Mouse (Mus musculus): ENCODE measurements around the gene Rims3.

DNA sequence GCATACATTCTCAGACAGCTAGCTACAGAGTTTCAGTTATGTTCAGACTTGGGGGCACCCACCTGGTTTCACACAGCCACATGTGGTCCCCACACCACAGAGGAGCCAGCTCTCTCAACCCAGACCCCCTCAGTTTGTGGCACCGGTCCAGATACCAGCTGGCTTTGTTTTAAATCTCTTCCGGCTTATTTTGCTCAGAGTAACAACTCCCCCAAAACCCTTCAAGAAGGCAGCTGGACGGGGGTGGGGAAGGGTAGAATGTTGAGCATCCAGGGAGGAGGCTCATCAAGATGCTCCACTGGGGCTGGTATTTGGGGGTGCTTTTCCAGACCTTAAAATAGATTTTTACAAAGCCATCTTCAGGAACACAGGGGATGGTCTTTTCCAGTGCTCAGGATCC lies 24.1 kb downstream of the Rims3 start:
- no peak for TF ChIP-seq FLI1 (IDR thresholded peaks at IDR 0.05; ENCODE audit: low read length)
- TF ChIP-seq GATA1 (IDR thresholded peaks at IDR 0.05; ENCODE audit: borderline replicate concordance, low read length): no peak

Measured in megakaryocyte, embryonic 14.5 days (primary cell).